Mouse (Mus musculus) C2C12 (cell line): ENCODE data around the gene Tnnc1.

ENCODE experiments used
- CTCF ChIP-seq: IDR thresholded peaks from one replicate; pipeline ENCODE4 v1.5.1; 2011; ENCODE audit not compliant: control insufficient read depth, insufficient read depth, insufficient read length
- MYOD1 ChIP-seq: IDR thresholded peaks from one replicate; pipeline ENCODE4 v1.6.1; 2011; ENCODE audit warnings: low read depth; ENCODE audit not compliant: control insufficient read depth, insufficient read length

GRCm38 (mm10) chr14:31204844-31205243, 3.3 kb upstream of the Tnnc1 start:
- TF ChIP-seq CTCF = no peak
- TF ChIP-seq MYOD1 = no peak
